Mouse (Mus musculus) hindbrain, postnatal 0 days (tissue): ENCODE results near the gene Col4a2. TPM values are rescaled to one million over a fixed set of nuclear protein-coding genes. Genes with fewer than 3 reads are reported as not detected.

Experiments used
- ATAC-seq: fragments of 200-750 bp; cut with Nextera tagmentation; 2 replicates; pipeline ENCODE4 v1.8.0; 2017; ENCODE audit warnings: mild to moderate bottlenecking, moderate TSS enrichment, moderate library complexity
- DNase-seq: peaks from one replicate; pipeline ENCODE4 v3.0.0-alpha.2; 2015; ENCODE audit warnings: low spot score
- H3K27ac ChIP-seq: fragments of 300-500 bp; sonication (generic); 2 replicates; pipeline ENCODE4 v1.5.1; 2014; ENCODE audit warnings: mild to moderate bottlenecking
- H3K27me3 ChIP-seq: fragments of 300-500 bp; sonication (generic); 2 replicates; pipeline ENCODE4 v1.6.1; 2014; ENCODE audit warnings: low read length, mixed read lengths; ENCODE audit not compliant: insufficient read depth
- H3K36me3 ChIP-seq: fragments of 300-500 bp; sonication (generic); 2 replicates; pipeline ENCODE4 v1.6.1; 2014; ENCODE audit warnings: low read length, mixed read lengths; ENCODE audit not compliant: insufficient read depth
- H3K4me1 ChIP-seq: fragments of 300-500 bp; sonication (generic); 2 replicates; pipeline ENCODE4 v1.6.1; 2014; ENCODE audit warnings: antibody characterized with exemption, low read length, mixed read lengths; ENCODE audit not compliant: insufficient read depth
- H3K4me2 ChIP-seq: fragments of 300-500 bp; sonication (generic); 2 replicates; pipeline ENCODE4 v1.6.1; 2014; ENCODE audit warnings: low read depth, mild to moderate bottlenecking, low read length, moderate library complexity, mixed read lengths
- H3K4me3 ChIP-seq: fragments of 300-500 bp; sonication (generic); 2 replicates; pipeline ENCODE4 v1.5.1; 2014; ENCODE audit warnings: low read length
- H3K9ac ChIP-seq: fragments of 300-500 bp; sonication (generic); replicated peaks from 2 replicates; pipeline ENCODE4 v1.6.1; 2014; ENCODE audit warnings: mild to moderate bottlenecking, low read length, moderate library complexity, mixed read lengths
- H3K9me3 ChIP-seq: fragments of 300-500 bp; sonication (generic); 2 replicates; pipeline ENCODE4 v1.6.1; 2016; ENCODE audit warnings: low read length, mixed read lengths
- CTCF ChIP-seq: IDR thresholded peaks from 2 replicates; pipeline ENCODE4 v1.5.1; 2016; ENCODE audit warnings: antibody characterized with exemption, control low read depth, low read depth
- WGBS: fragments of 180-500 bp; shearing (Covaris S2); extraction: QIAGEN DNeasy Blood & Tissue Kit; methylation state at CpG from one replicate; pipeline ENCODE4 v1.1.7; 2014; 5-methylcytosine and 5-hydroxymethylcytosine counted together
- polyA plus RNA-seq: library from polyadenylated mRNA; unstranded; fragments of >200 nt; fragmentation: Nextera tagmentation; extraction: Ambion mirVana; gene quantifications from 2 replicates; pipeline ENCODE4 v1.2.1, GENCODE M21; 2015
- total RNA-seq: library from RNA; depleted of rRNA; stranded (reverse); fragments of >200 nt; gene quantifications from 2 replicates; pipeline ENCODE4 v1.2.3, GENCODE M21; 2014

Col4a2 gene
- total and polyA plus RNA-seq, 2 experiments from 2014 or later: 27.8 to 76.6 TPM

GRCm38 (mm10) chr8:11404614-11405013 lies 92.0 kb downstream of the Col4a2 start:
- ATAC-seq (no peak), DNase-seq (no peak)
- Histone ChIP-seq H3K9me3 (no peaks in the 10 kb centered on the region), H3K36me3 (no peaks in the 10 kb centered on the region), H3K4me1 (peaks cover 14% of the 10 kb centered on the region; the same call in 1 of the 2 replicates), H3K27ac (no peak overlapping the region), H3K4me2 (no peak overlapping the region), H3K9ac (no peak overlapping the region), H3K27me3 (no peaks in the 10 kb centered on the region), H3K4me3 (no peak overlapping the region)
- TF ChIP-seq CTCF: no peak
- WGBS: 75% methylated on average over 4 of the region's 4 CpGs

GRCm38 (mm10) chr8:11405722-11406481 lies 93.3 kb downstream of the Col4a2 start:
- Histone ChIP-seq H3K4me3 (no peak overlapping the region), H3K4me1 (peaks cover 14% of the 10 kb centered on the region; the same call in 1 of the 2 replicates), H3K27me3 (no peaks in the 10 kb centered on the region), H3K36me3 (no peaks in the 10 kb centered on the region), H3K27ac (peak overlapping the region; percentile 68), H3K9me3 (no peaks in the 10 kb centered on the region), H3K9ac (no peak overlapping the region), H3K4me2 (no peak overlapping the region)
- 29% methylated on average over 13 of the region's 13 CpGs for WGBS
- DNase-seq (peak; percentile 85), ATAC-seq (peak; percentile 94)
- TF ChIP-seq CTCF: peak; percentile 44

- WGBS: 52% methylated on average over 12 of the region's 12 CpGs
- peaks cover 10% of the 10 kb centered on the region for H3K4me1 ChIP-seq
- H3K9me3 ChIP-seq: no peaks in the 10 kb centered on the region
- DNase-seq (no peak), ATAC-seq (no peak)
- H3K27me3 ChIP-seq: no peaks in the 10 kb centered on the region
- H3K27ac ChIP-seq: no peak overlapping the region
- no peak overlapping the region for H3K4me3 ChIP-seq
- TF ChIP-seq CTCF: no peak
- H3K36me3 ChIP-seq: no peaks in the 10 kb centered on the region
- H3K9ac ChIP-seq: no peak overlapping the region
- no peak overlapping the region for H3K4me2 ChIP-seq
Observed at GRCm38 (mm10) chr8:11411504-11412124, 99.0 kb downstream of the Col4a2 start.

GRCm38 (mm10) chr8:11412450-11412849 lies 99.8 kb downstream of the Col4a2 start:
- TF ChIP-seq CTCF: no peak
- H3K9me3 ChIP-seq: no peaks in the 10 kb centered on the region

GRCm38 (mm10) chr8:11414304-11414703 lies 101.7 kb downstream of the Col4a2 start:
- H3K9ac ChIP-seq: no peak overlapping the region
- H3K27me3 ChIP-seq: no peaks in the 10 kb centered on the region
- H3K4me1 ChIP-seq: peaks cover 10% of the 10 kb centered on the region
- 23% methylated on average over 8 of the region's 8 CpGs for WGBS
- H3K4me3 ChIP-seq: no peak overlapping the region
- H3K4me2 ChIP-seq: no peak overlapping the region
- peak; percentile 56 for ATAC-seq
- H3K27ac ChIP-seq: peak overlapping the region; percentile 38; the same call in 1 of the 2 replicates
- DNase-seq: peak; percentile 61
- H3K9me3 ChIP-seq: no peaks in the 10 kb centered on the region
- H3K36me3 ChIP-seq: no peaks in the 10 kb centered on the region
- no peak for TF ChIP-seq CTCF

More at GRCm38 (mm10) chr8:11412450-11412849, 99.8 kb downstream of the Col4a2 start:
- H3K36me3 ChIP-seq: no peaks in the 10 kb centered on the region
- H3K4me3 ChIP-seq: no peak overlapping the region
- no peak for ATAC-seq
- 61% methylated on average over 5 of the region's 5 CpGs for WGBS
- no peak overlapping the region for H3K9ac ChIP-seq
- peak overlapping the region; percentile 8; the same call in 1 of the 2 replicates for H3K27ac ChIP-seq
- DNase-seq: peak; percentile 21
- H3K27me3 ChIP-seq: no peaks in the 10 kb centered on the region
- H3K4me2 ChIP-seq: no peak overlapping the region
- H3K4me1 ChIP-seq: peaks cover 10% of the 10 kb centered on the region

- Histone ChIP-seq H3K27me3 (no peaks in the 10 kb centered on the region), H3K9me3 (no peaks in the 10 kb centered on the region), H3K36me3 (no peaks in the 10 kb centered on the region), H3K4me2 (no peak overlapping the region), H3K9ac (no peak overlapping the region), H3K27ac (no peak overlapping the region), H3K4me1 (peaks cover 10% of the 10 kb centered on the region), H3K4me3 (no peak overlapping the region)
- TF ChIP-seq CTCF: peak; percentile 59
- peak; percentile 60 for DNase-seq
- WGBS: 88% methylated on average over 10 of the region's 10 CpGs
- ATAC-seq: no peak
Observed at GRCm38 (mm10) chr8:11415089-11415488, 102.5 kb downstream of the Col4a2 start.

GRCm38 (mm10) chr8:11417762-11418161 lies 105.2 kb downstream of the Col4a2 start:
- no peak for ATAC-seq
- Histone ChIP-seq H3K4me2 (no peak overlapping the region), H3K27me3 (no peaks in the 10 kb centered on the region), H3K4me1 (peaks cover 7% of the 10 kb centered on the region; the same call in 1 of the 2 replicates), H3K27ac (peak overlapping the region; percentile 20; the same call in 1 of the 2 replicates), H3K9ac (no peak overlapping the region), H3K4me3 (no peak overlapping the region), H3K9me3 (no peaks in the 10 kb centered on the region), H3K36me3 (no peaks in the 10 kb centered on the region)
- peak; percentile 70 for DNase-seq
- no peak for TF ChIP-seq CTCF
- WGBS: 26% methylated on average over 13 of the region's 13 CpGs
